Mouse (Mus musculus): ENCODE results near the gene Apaf1.

The Apaf1 gene

DNA sequence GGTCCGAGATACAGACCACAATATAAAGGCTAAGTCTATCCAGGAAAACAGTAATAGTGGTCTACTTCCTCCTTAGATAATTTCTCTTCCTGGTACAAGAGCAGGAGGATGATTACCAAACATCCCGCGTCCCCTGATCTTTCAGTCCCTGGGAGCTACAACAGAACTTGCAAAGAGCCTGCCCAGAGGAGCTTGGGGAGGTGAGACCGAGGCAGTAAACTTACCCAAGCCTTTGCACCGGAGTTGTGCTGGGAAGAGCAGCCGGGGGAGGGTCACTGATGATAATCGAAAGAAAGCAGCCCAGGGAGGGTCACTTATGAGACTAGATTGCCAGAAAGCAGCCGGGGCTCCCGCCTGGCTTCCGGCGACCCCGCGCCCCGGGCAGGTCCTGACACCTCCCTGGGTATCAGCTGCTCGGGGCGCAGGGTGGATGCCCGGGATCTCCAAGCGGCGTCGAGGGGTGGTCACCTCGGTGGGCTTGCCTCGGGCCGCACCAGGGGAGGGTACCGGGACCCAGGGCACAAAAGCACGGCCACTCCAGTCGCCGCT is 537 bp downstream of the Apaf1 start:
- peak; percentile 4 to 5 for DNase-seq (ENCODE audit: low spot score in 2 of 2)

DNA sequence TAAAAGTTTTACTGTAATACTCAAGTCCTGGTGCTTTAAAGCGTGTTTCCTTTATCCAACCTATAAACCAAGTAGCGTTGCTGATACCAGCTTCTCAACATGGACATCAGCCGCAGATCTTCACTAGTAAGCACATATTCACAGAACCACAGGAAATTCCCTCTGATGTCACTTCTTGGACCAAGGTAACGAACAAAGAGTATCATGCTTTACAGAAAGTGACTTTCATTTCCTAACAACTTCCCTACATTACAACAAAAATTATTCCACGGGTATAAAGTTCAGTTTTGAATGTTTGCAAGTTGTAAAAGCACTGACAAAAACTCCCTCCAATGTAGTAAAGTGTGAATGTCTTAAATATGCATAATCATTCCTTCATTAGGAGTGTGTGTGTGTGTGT is 2.0 kb downstream of the Apaf1 start:
- DNase-seq (ENCODE audit: low spot score in 2 of 2), result no peak

DNA sequence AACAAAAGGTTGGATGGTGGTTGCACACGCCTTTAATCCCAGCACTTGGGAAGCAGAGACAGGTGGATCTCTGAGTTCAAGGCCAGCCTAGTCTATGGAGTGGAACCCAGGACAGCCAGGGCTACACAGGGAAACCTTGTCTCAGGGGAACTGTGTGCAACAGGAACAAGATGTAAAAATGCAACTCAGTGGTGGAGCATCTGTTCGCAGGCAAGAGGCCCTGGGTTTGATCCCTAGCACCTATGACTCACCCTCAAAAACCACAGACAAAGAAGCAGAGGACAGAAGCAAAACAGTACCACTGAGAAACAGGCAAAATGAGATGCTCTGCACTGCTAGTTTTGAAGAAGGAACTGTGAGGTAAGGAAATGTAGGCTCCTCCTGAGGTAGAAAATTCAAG is 5.9 kb downstream of the Apaf1 start:
- DNase-seq (ENCODE audit: low spot score in 2 of 2), result no peak

DNA sequence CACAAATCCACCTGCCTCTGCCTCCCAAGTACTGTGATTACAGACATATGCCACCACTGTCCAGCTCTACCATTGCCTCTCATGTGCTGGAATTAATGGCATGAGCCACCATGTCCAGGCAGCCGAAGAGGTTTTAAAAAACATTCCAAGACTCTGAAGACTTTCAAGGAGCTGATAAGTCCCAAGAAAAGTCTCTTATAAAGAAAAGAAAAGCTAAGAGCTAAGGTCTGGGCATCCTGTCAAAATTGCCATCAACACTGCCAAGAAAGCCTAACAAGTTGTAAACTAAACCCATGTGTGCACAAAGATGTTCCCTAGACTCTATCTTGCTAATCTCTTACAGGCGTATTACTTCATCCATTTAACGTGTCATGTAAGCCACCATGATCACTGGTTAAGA is 9.2 kb downstream of the Apaf1 start:
- no peak for DNase-seq (ENCODE audit: low spot score in 2 of 2)

DNA sequence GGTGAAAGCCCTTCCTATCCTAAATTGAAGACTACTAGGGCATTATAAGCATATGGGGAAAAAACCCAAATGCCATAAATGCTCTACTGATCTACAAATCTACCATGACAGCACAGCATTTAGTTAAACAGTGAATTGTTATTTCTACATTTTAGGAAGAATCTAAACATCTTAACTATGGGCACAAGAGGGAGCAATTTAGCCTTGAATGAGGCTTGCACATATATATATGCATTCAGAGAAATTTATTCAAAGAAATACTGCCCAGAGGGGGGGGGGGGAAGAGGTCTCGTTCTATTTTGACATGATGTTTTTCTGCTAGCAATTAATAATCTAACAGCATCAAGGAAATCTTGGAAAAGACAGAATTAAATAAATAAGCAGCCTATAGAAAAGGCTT is 10.8 kb downstream of the Apaf1 start:
- DNase-seq (ENCODE audit: low spot score in 2 of 2), result no peak

DNA sequence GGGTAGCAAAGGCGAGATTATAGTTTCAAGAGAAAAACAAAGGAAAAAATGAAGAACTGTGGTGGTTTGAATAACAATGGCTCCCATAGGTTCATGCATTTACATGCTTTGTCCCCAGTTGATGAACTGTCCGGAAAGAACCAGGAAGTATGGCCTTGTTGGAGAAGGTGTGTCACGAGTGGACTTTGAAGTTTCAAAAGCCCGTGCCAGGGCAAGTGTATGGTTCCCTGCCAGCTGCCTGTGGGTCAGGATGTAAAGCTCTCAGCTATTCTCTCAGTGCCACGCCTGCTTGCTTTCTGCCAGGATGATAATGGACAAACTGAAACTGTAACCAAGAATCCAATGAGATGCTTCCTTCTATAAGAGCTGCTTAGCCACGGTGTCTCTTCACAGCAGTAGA is 20.2 kb downstream of the Apaf1 start:
- no peak for DNase-seq (ENCODE audit: low spot score in 2 of 2)

DNA sequence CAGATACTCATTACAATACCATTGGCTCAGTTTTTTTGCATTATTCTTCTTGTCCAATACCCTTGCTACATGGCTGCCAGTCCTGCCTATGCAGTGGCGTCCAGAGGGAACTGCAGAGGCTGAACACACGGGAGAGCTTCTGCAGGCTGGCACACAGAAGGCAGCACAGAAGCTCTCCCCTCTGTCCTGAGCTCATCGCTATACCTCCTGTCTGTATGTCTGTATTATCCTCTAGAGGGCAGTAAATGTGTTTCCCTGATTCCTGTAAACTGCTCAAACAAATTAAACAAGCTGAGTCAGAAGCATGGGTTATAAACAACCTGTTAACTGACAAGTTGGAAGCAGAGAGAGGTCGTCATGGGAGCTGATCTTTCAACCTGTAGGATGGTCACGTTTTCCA is 21.8 kb downstream of the Apaf1 start:
- DNase-seq (ENCODE audit: low spot score in 2 of 2), result no peak

DNA sequence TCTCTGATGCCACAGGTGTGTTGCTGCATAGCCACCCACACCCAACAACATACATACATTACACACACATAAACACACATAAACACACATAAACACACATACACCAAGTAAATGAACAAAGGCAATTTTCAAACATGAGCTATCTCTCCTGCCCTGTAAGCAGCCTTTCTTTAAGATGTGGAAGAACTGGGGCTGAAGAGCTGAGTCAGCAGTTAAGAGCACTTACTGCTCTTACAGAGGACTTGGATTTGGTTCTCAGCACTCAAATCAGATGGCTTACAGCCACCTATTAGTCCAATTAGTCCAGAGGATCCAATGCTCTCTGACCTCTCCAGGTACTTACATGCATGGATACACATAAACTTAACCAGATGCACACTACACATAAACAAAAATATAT is 29.8 kb downstream of the Apaf1 start:
- no peak for DNase-seq (ENCODE audit: low spot score in 2 of 2)

DNA sequence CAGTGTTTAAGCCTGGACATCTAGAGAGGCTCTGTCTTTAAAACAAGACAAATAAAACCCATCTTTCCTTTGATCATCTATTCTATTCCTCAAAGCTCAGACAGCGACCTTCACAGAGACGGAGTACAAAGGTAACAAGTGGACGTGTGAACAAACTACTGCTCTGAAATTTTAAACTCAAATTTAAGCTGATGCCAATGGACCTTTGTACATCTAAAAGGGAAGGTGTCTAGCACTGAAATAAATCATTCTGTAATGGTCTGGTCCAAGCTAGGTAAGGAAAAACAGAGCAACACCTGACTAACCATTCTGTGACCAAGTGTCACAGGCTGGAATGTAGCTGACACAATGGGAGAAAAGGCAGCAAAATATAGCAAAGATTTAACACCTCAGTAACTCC is 31.4 kb downstream of the Apaf1 start:
- DNase-seq (ENCODE audit: low spot score in 2 of 2), result no peak

DNA sequence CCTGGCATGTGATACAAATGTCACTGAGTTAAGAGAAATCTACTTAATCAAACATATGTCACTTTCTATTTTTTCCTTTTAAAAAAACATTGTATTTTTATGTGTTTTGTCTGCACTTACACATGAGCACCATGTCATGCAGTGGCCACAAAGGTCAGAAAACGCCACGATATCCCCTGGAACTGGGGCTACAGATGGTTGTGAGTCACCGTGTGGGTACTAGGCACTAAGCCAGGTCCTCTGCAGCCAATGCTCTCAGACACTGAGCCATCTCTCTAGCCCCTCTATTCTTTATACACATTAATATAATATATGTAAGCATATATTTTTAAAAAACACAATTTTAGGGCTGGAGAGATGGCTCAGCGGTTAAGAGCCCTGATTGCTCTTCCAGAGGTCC is 32.9 kb downstream of the Apaf1 start:
- no peak for DNase-seq (ENCODE audit: low spot score in 2 of 2)

DNA sequence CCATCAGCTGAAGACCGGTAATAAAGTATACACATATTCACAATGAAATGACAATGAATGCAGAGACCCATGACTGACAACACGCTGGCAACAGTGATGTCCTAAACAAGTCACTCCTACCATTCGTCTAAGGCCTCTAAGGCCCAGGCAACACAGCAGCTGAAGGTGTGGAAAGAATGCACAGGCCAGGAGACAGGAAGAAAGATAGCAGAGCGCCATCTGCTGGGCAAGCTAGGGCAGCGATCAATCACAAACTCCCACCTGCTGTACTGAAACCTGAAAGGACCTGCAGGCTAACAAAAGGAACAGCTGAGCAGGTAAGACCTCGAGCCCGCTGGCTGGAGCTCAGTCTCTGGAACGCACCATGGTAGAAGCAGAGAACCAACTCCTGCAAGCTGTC is 48.6 kb downstream of the Apaf1 start:
- DNase-seq (ENCODE audit: low spot score in 2 of 2), result peak; percentile 47 to 62

DNA sequence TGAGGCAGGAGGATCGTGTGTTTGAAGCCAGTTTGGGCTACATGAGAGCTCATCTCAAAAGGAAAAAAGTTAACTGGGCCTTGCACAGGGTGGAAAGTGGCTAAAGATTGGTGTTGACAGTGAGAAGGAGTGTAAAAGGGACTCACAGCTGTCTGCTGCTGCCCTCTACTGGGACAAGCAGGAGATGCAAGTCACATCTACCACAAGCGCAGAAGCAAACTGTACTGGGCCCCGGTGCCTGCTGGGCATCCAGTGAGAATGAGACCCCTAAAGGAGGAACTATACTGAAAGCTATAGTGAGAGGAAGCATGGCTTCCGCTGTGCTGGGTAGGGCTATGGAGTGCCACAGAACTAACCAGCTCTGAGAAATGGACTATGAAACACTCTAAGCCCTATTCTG is 50.2 kb downstream of the Apaf1 start:
- peak; percentile 85 to 86 for DNase-seq (ENCODE audit: low spot score in 2 of 2)

DNA sequence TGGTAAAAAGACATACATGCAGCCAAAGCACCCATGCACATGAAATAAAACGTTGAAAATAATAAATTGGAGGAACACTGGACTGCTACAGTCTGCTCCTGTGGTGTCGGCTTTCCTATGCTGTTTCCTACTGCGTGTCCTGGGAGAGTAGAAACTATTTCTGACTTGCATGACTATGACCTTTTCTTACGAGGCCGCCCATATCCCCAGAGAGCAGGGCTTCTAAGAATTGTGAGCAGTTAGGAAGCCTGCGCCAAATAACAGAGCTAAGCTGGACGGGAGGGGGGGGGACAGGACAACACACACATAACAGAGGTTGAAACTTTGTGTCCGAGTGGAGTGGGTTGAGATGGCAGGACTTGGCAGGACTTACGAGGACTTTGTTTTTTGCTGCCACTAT is 51.4 kb downstream of the Apaf1 start:
- DNase-seq (ENCODE audit: low spot score in 2 of 2), result no peak

DNA sequence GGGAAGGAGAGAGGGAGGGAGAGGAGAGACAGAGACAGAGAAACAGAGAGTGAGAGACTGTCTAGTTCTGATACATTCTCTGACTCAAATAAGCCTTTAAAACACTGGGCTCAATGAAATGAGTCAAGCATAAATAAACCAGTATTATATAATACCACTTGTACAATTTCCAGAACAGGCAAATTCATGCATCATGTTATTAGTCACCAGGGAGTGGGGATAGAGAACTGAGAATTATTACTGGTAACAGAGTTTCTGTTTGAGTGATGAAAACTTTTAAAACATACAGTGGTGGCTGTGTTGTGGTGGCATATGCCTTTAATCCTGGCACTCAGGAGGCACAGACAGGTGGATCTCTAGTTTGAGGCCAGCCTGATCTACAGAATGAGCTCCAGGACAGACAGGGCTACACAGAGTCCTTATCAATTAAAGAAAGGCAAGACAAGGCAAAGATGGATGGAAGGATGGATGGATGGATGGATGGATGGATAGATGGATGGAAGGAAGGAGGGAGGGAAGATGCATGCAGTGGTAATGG is 53.5 kb downstream of the Apaf1 start:
- DNase-seq (ENCODE audit: low spot score in 2 of 2), result no peak

DNA sequence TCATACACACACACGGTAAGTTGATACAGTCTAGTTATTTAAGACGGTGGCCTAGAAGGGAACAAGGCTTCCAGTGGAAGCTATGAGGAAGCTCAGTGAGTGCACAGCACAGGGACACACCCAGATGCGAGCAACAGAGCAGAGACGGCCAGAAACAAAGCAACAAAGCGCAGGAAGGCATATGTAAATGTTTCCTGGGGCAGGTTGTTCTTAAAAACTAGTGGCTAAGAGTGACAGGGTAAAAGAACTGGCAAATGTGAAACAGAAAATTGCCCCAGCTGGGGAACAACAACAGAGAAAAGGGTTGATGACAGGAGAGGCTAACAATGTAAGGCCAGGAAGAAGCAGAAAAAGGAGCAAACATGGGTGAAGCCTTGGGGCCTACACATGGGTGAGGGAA is 54.6 kb downstream of the Apaf1 start:
- no peak for DNase-seq (ENCODE audit: low spot score in 2 of 2)

DNA sequence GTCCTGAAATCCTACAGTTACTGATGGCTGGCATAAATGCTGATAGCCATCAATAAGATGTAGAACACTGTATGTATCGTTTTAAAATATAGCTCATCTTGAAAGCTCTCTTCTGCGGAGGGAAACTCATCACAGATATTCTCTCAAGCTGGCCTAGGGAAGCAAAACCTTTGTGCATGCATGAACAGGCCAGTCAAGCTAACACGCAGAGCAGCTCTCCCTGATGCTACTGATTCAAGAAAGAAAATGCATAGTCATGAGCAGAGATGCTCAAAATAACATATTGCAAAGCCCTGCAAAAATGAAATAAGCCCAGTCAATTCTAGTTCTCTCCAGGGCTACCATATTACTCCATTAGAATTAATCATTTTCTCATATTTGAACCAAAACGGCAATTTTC is 55.1 kb downstream of the Apaf1 start:
- DNase-seq (ENCODE audit: low spot score in 2 of 2), result no peak

DNA sequence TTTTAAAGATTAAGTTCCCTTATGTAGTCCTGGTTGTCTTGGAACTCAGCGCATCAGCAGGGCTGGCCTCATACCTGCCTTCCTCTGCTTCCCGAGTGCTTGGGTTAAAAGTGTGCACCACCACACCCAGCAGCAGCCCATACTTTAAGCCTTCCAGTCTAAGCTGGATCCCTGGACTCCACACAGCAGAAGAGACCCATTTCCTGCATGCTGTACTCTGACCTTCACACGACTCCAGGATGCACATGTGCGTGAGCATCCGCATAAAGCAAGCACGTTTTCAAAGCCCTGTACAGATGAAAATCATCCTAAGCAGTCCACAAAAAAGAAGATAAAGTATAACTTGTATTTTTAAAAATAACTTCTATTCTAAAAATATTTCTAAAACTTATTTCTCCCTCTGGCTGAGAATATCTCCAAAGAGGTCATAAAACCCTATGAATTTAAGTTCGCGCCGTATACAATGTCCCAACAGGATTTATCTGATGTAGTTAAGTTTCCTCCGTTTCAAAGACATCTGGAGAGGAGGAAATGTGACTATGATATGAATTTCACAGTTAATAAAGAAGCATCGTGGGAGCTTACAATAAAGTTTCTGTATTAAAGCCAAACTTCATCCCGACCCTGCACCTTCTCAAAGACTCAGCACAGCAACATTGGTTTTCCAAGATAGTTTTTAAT is 76.6 kb downstream of the Apaf1 start:
- DNase-seq (ENCODE audit: low spot score in 2 of 2), result no peak

DNA sequence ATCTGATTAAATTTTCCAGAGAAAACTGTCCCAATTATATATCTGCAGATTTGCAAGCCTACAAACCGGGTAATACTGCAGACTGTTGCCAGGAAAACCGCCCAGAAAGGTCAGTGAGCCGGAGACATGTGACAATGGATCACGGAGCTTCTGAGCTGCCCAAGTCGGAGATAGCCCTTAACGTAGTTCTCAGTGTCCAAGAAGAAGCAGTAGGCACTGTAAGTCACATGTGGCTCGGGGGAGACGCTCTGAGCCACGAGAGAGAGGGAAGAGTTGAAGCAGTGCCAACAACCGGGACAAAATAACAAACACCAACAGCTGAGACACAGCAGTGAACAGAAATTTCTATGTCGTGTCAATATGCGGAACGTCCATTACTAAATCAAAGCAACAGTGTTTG is 81.1 kb downstream of the Apaf1 start:
- no peak for DNase-seq (ENCODE audit: low spot score in 2 of 2)

DNA sequence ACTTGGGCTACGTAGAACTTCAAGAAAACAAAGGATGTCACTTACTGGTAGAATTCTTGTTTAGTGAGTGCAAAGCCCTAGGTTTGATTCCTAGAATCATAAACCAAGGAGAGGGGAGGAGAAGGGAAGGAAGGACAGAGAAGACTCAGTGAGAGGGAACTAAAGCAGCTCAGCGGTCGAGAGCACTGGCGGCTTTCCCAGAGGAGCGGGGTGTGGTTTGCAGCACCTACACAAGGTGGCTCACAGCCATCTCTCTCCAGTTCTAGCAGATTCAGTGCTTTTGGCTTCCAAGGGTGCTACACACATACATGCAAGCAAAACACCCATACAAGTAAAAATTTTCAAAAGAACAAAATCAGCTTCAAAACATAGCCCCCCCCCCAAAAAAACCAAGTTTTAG is 82.7 kb downstream of the Apaf1 start:
- DNase-seq (ENCODE audit: low spot score in 2 of 2), result no peak

DNA sequence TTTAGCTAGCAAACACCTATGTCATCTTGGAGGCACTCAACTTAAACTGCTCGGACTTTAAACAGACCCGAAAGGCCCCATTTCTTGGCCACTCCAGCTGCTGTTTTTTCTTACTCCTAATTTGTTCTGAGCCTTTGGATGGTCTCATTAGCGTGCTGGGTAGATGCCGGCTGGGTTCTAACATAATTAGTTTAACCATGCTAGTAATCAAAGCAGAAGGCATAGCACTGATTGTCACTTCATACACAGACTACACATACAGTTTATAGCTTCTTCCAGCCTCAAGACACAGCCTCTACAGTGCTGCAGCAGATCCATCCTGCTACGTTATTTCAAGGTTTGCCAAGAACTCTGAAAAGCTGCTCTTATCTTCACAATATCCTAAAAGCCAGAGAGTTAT is 88.7 kb downstream of the Apaf1 start:
- no peak for DNase-seq (ENCODE audit: low spot score in 2 of 2)

DNA sequence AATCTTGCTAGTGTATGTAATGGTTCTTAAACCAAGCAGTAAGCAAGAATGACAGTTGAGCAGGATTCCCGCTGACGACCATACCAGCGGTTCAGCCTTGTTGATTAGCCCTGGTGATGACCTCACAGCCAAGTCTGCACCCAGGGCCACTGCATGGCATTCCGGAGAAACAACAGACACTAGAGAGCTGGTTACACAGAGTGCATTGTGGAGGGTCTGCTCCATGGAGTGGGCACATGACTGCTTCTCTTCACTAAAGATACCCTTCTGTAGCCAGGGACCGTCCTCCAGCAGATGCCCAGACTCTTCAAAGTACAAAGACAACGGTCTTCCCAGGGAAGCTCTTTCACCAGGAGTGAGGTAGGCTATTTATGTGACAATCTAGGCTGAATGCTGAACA is 90.3 kb downstream of the Apaf1 start:
- no peak for DNase-seq (ENCODE audit: low spot score in 2 of 2)

DNA sequence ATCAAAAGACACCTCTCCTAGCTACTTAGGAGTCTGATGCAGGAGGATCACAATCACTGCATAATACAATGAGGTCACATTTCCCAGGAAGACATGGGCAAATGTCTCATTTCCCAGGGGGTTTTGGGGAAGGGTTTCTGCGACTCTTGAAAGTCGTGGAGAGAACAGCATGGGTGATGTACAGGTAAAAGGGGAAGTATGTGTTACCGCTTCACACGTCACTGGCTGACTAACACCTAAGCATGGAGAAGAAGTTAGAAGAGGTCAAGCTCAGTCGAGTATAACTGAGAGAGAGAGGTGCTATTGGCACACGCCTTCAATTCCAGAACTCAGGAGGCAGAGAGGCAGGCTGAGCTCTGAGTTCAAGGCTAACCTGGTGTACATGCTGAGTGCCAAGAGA is 92.2 kb downstream of the Apaf1 start:
- DNase-seq (ENCODE audit: low spot score in 2 of 2), result no peak

DNA sequence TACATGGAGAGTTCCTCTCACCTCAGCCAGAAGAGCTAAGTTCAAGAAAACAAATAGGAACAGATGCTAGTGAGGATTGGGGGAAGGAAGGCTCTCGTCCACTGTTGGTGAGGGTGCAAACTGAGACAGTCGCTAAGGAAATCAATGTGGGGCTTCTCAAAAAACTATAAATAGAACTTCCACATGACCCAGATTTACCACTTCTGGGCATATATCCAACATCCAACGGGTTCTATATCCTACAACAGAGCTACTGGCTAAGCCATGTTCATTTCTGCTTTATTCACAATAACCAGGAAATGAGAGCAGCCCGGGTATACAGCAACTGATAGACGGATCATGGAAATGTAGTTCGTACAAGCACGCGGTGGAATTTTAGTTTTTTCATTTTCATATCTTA is 99.5 kb downstream of the Apaf1 start:
- DNase-seq (ENCODE audit: low spot score in 2 of 2), result no peak

DNA sequence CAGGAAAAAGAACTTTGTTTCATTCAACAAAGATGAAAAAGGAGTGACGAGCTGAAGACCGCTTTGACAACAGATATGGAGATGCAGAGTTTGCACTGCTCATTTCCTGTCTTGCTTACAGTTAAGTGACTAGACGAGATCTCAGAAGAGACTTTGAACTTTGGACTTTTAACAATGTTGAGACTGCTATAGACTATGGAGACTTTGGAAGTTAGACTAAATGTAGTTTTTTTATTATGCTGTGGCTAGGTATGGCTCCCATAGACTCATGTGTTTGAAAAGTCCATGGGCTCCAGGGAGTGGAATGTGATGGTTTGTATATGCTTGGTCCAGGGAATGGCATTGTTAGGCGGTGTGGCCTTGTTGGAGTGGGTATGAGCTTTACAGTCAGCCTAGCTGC is 100.8 kb downstream of the Apaf1 start:
- DNase-seq (ENCODE audit: low spot score in 2 of 2), result no peak
